Mouse (Mus musculus) kidney, adult 2 months (tissue): ENCODE results near the gene Klhl36. TPM values are rescaled to one million over a fixed set of nuclear protein-coding genes. Genes with fewer than 3 reads are reported as not detected.

ENCODE experiments used
- DNase-seq: peaks from one replicate; pipeline ENCODE4 v3.0.0; 2021
- H3K27ac ChIP-seq: fragments of 200-500 bp; 2 replicates; pipeline ENCODE4 v1.5.1; 2012; ENCODE audit warnings: low read depth, low read length, control low read depth, inconsistent platforms; ENCODE audit not compliant: insufficient read depth
- H3K27me3 ChIP-seq: fragments of 200-500 bp; replicated peaks from 2 replicates; pipeline ENCODE4 v1.6.1; 2012; ENCODE audit warnings: mild to moderate bottlenecking, moderate library complexity, low read length, inconsistent platforms; ENCODE audit not compliant: control insufficient read depth, insufficient read depth
- H3K36me3 ChIP-seq: fragments of 200-500 bp; 2 replicates; pipeline ENCODE4 v1.6.1; 2012; ENCODE audit warnings: mild to moderate bottlenecking, moderate library complexity, low read length, inconsistent platforms; ENCODE audit not compliant: control insufficient read depth, insufficient read depth
- H3K4me1 ChIP-seq: fragments of 200-500 bp; 2 replicates; pipeline ENCODE4 v1.6.1; 2011; ENCODE audit warnings: low read length; ENCODE audit not compliant: control insufficient read depth, insufficient read depth
- H3K4me3 ChIP-seq: fragments of 200-500 bp; 2 replicates; pipeline ENCODE4 v1.5.1; 2011; ENCODE audit warnings: mild to moderate bottlenecking, low read depth, low read length, control low read depth; ENCODE audit not compliant: insufficient read depth
- CTCF ChIP-seq: fragments of 200-500 bp; conservative IDR thresholded peaks from 2 replicates; pipeline ENCODE4 v1.5.1; 2011; ENCODE audit warnings: low read depth, mild to moderate bottlenecking, control low read depth, low read length, moderate library complexity, mixed read lengths; ENCODE audit not compliant: insufficient read depth, insufficient read length
- POLR2A ChIP-seq: fragments of 200-500 bp; IDR thresholded peaks from one replicate; pipeline ENCODE4 v1.6.1; 2011; ENCODE audit warnings: low read depth, low read length, control low read depth
- WGBS: fragments of 180-500 bp; shearing (Covaris S2); methylation state at CpG from one replicate; pipeline ENCODE4 v1.1.7; 2018; 5-methylcytosine and 5-hydroxymethylcytosine counted together
- polyA plus RNA-seq: library from polyadenylated mRNA; depleted of rRNA; stranded (reverse); fragments of >200 nt; gene quantifications from 2 replicates; pipeline ENCODE4 v1.2.3, GENCODE M21; 2012

The Klhl36 gene
- polyA plus RNA-seq, 1 experiment = 37.7 TPM

- no peak for TF ChIP-seq POLR2A
- no peak for TF ChIP-seq CTCF
- no peak for DNase-seq
- Histone ChIP-seq H3K27ac (no peak overlapping the region), H3K4me3 (no peak overlapping the region), H3K27me3 (no peaks in the 10 kb centered on the region), H3K4me1 (peaks cover 44% of the 10 kb centered on the region), H3K36me3 (no peaks in the 10 kb centered on the region)
- WGBS = 50% methylated on average over 13 of the region's 13 CpGs
Measured at GRCm38 (mm10) chr8:119829420-119829819, 32.6 kb upstream of the Klhl36 start.

- no peaks in the 10 kb centered on the region for H3K36me3 ChIP-seq
- H3K27me3 ChIP-seq = no peaks in the 10 kb centered on the region
- H3K27ac ChIP-seq = no peak overlapping the region
- no peak for DNase-seq
- no peak overlapping the region for H3K4me3 ChIP-seq
- TF ChIP-seq POLR2A = no peak
- no peak for TF ChIP-seq CTCF
- 65% methylated on average over 16 of the region's 16 CpGs for WGBS
- peaks cover 45% of the 10 kb centered on the region for H3K4me1 ChIP-seq
Measured at GRCm38 (mm10) chr8:119829870-119830580, 32.0 kb upstream of the Klhl36 start.

GRCm38 (mm10) chr8:119830589-119830988 lies 31.5 kb upstream of the Klhl36 start:
- 65% methylated on average over 7 of the region's 7 CpGs for WGBS
- TF ChIP-seq CTCF (no peak), POLR2A (no peak)
- Histone ChIP-seq H3K4me1 (peaks cover 44% of the 10 kb centered on the region), H3K36me3 (no peaks in the 10 kb centered on the region), H3K27me3 (no peaks in the 10 kb centered on the region), H3K27ac (no peak overlapping the region), H3K4me3 (no peak overlapping the region)
- no peak for DNase-seq

GRCm38 (mm10) chr8:119831336-119831995 lies 30.6 kb upstream of the Klhl36 start:
- no peaks in the 10 kb centered on the region for H3K36me3 ChIP-seq
- peaks cover 37% of the 10 kb centered on the region for H3K4me1 ChIP-seq
- no peak overlapping the region for H3K27ac ChIP-seq
- no peak for TF ChIP-seq POLR2A
- no peak for TF ChIP-seq CTCF
- 16% methylated on average over 20 of the region's 20 CpGs for WGBS
- peak; percentile 91 for DNase-seq
- no peaks in the 10 kb centered on the region for H3K27me3 ChIP-seq
- H3K4me3 ChIP-seq = no peak overlapping the region

GRCm38 (mm10) chr8:119832101-119832617 lies 29.9 kb upstream of the Klhl36 start:
- Histone ChIP-seq H3K4me1 (peaks cover 33% of the 10 kb centered on the region), H3K27ac (no peak overlapping the region)

GRCm38 (mm10) chr8:119832931-119833330 lies 29.1 kb upstream of the Klhl36 start:
- H3K27ac ChIP-seq = no peak overlapping the region

More at GRCm38 (mm10) chr8:119832101-119832617, 29.9 kb upstream of the Klhl36 start:
- DNase-seq = peak; percentile 38
- TF ChIP-seq POLR2A = no peak
- TF ChIP-seq CTCF = no peak
- no peaks in the 10 kb centered on the region for H3K36me3 ChIP-seq
- WGBS = 31% methylated on average over 7 of the region's 7 CpGs
- no peak overlapping the region for H3K4me3 ChIP-seq
- no peaks in the 10 kb centered on the region for H3K27me3 ChIP-seq

GRCm38 (mm10) chr8:119834676-119835075 lies 27.4 kb upstream of the Klhl36 start:
- TF ChIP-seq POLR2A = no peak
- no peak for TF ChIP-seq CTCF
- H3K4me1 ChIP-seq = peaks cover 38% of the 10 kb centered on the region
- WGBS = 54% methylated on average over 6 of the region's 6 CpGs
- no peaks in the 10 kb centered on the region for H3K27me3 ChIP-seq
- peak; percentile 80 for DNase-seq
- no peak overlapping the region for H3K4me3 ChIP-seq
- H3K27ac ChIP-seq = peak overlapping the region; percentile 55; the same call in 1 of the 2 replicates
- H3K36me3 ChIP-seq = no peaks in the 10 kb centered on the region

More at GRCm38 (mm10) chr8:119832931-119833330, 29.1 kb upstream of the Klhl36 start:
- 45% methylated on average over 5 of the region's 5 CpGs for WGBS
- TF ChIP-seq POLR2A (no peak), CTCF (no peak)
- Histone ChIP-seq H3K4me3 (no peak overlapping the region), H3K27me3 (no peaks in the 10 kb centered on the region), H3K4me1 (peaks cover 37% of the 10 kb centered on the region), H3K36me3 (no peaks in the 10 kb centered on the region)
- DNase-seq = no peak
